Mouse (Mus musculus): ENCODE results near the gene Trpv1. TPM values are rescaled to one million over a fixed set of nuclear protein-coding genes. Genes with fewer than 3 reads are reported as not detected.

Trpv1 gene
- polyA plus RNA-seq, 1 experiment from 2014 or later, result not detected

DNA sequence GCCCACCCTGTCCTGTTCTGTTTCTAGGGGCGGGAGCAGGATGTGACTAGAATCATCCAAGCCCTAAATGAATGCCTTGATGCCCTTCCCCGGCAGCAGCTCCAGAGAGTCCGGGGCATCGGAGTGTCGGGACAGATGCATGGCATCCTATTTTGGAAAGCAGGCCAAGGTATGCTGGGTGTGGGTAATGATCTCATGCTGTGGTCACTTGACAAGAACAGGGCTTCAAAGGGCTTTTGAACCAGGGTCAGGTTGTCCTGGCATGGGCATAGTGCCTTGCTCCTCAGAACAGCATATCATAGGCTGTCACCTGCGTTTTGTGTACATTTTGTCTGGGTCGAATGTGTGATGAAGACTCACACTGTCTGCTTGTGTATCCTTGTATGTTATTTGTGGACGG lies 30.2 kb upstream of the Trpv1 start:
- H3K9ac ChIP-seq, result no peak overlapping the region
- H3K9me3 ChIP-seq, result no peaks in the 10 kb centered on the region
- no peaks in the 10 kb centered on the region for H3K36me3 ChIP-seq
- H3K4me1 ChIP-seq, result no peaks in the 10 kb centered on the region
- no peak for ATAC-seq (ENCODE audit: insufficient read depth, low FRiP score, low read depth)
- no peak overlapping the region for H3K27ac ChIP-seq
- H3K4me3 ChIP-seq (replicated peaks), result no peak overlapping the region
- H3K4me2 ChIP-seq, result no peak overlapping the region
- 88% methylated on average over 8 of the region's 8 CpGs for WGBS
- no peaks in the 10 kb centered on the region for H3K27me3 ChIP-seq (replicated peaks)

DNA sequence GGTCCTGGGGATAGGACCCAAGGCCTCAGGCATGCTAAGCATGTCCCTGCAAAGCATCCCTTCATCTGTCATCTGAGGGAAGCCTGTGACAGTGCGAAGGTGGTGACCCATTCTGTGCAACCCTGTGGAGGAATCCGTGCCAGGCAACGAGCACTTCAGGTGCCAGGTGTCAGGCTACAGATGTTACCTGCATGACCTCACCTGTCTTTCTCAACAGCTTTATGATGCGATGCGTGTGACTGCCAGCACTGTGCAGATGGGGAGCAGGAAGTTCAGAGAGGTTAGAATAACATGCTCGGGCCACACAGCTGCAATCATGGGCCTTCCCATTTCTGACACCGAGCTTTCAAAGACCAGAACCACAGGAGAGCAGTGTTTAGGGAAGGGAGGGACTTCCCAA lies 28.9 kb upstream of the Trpv1 start:
- H3K9me3 ChIP-seq, result no peaks in the 10 kb centered on the region
- H3K36me3 ChIP-seq, result no peaks in the 10 kb centered on the region
- H3K9ac ChIP-seq, result no peak overlapping the region
- no peaks in the 10 kb centered on the region for H3K27me3 ChIP-seq (replicated peaks)
- no peak overlapping the region for H3K4me3 ChIP-seq (replicated peaks)
- no peak overlapping the region for H3K4me2 ChIP-seq
- ATAC-seq (ENCODE audit: insufficient read depth, low FRiP score, low read depth), result no peak
- no peaks in the 10 kb centered on the region for H3K4me1 ChIP-seq
- 70% methylated on average over 7 of the region's 7 CpGs for WGBS
- no peak overlapping the region for H3K27ac ChIP-seq

DNA sequence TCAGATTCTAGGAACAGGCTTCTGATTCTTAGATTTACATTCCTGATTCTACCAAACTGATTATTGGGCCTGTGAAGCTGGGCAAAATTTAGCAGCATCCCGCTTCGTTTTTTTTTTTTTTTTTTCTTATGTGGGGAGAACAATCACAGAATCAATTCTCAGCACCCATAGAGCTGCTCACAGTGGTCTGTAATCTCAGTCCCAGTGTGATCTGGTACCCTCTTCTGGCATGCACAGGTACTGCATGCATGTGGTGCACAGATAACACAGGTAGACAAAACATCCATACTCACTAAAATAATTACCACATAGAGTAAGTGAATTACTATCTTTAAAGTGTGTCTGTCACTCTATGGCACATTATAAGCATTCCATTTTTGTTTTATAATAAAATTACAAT lies 26.5 kb upstream of the Trpv1 start:
- no peak overlapping the region for H3K4me3 ChIP-seq (replicated peaks)
- H3K36me3 ChIP-seq, result no peaks in the 10 kb centered on the region
- H3K4me1 ChIP-seq, result no peaks in the 10 kb centered on the region
- WGBS, result 89% methylated on average over 2 of the region's 2 CpGs
- H3K9me3 ChIP-seq, result no peaks in the 10 kb centered on the region
- H3K9ac ChIP-seq, result no peak overlapping the region
- no peaks in the 10 kb centered on the region for H3K27me3 ChIP-seq (replicated peaks)
- no peak for ATAC-seq (ENCODE audit: insufficient read depth, low FRiP score, low read depth)
- no peak overlapping the region for H3K27ac ChIP-seq
- no peak overlapping the region for H3K4me2 ChIP-seq

DNA sequence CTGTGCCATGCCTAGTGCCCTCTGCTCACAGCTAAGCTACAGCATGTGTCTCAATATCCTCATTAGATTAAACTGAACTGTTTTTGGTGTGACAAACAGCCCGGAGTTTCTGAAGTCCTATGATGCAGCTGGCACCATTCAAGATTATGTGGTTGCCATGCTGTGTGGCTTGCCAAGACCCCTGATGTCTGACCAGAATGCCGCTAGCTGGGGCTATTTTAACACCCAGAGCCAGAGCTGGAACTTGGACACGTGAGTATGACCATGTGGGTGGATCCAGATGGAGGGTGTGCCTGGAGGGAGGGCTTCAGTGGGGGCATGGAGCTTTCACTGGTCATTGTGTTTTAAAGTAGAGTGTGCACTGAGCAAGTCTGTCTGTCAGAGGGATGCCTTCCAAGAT lies 20.1 kb upstream of the Trpv1 start:
- no peak overlapping the region for H3K4me3 ChIP-seq (replicated peaks)
- ATAC-seq (ENCODE audit: insufficient read depth, low FRiP score, low read depth), result no peak
- H3K9me3 ChIP-seq, result no peaks in the 10 kb centered on the region
- H3K4me2 ChIP-seq, result no peak overlapping the region
- 73% methylated on average over 3 of the region's 3 CpGs for WGBS
- H3K27me3 ChIP-seq (replicated peaks), result no peaks in the 10 kb centered on the region
- no peak overlapping the region for H3K9ac ChIP-seq
- H3K36me3 ChIP-seq, result no peaks in the 10 kb centered on the region
- no peak overlapping the region for H3K27ac ChIP-seq
- no peaks in the 10 kb centered on the region for H3K4me1 ChIP-seq

DNA sequence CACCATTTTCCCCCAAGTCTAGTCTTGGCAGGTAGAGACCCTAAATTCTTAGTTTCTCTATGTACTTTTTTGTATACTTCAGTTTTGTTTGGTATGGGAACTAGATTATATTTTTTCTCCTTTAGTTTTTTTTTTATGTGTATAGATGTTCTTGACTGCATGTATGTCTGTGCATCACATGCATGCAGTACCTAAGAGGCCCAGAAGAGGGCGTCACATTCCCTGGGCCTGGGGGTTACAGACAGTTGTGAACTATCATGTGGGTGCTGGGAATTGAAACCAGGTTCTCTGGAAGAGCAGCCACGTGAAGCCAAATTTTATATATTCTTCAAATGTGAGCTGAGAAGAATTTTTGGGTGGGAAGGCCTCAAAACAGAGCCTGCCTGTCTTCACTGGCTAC lies 14.4 kb upstream of the Trpv1 start:
- H3K4me2 ChIP-seq, result no peak overlapping the region
- no peaks in the 10 kb centered on the region for H3K4me1 ChIP-seq
- no peak overlapping the region for H3K27ac ChIP-seq
- H3K9me3 ChIP-seq, result no peaks in the 10 kb centered on the region
- no peaks in the 10 kb centered on the region for H3K36me3 ChIP-seq
- no peaks in the 10 kb centered on the region for H3K27me3 ChIP-seq (replicated peaks)
- 47% methylated on average over 2 of the region's 2 CpGs for WGBS
- no peak overlapping the region for H3K4me3 ChIP-seq (replicated peaks)
- no peak overlapping the region for H3K9ac ChIP-seq
- no peak for ATAC-seq (ENCODE audit: insufficient read depth, low FRiP score, low read depth)

DNA sequence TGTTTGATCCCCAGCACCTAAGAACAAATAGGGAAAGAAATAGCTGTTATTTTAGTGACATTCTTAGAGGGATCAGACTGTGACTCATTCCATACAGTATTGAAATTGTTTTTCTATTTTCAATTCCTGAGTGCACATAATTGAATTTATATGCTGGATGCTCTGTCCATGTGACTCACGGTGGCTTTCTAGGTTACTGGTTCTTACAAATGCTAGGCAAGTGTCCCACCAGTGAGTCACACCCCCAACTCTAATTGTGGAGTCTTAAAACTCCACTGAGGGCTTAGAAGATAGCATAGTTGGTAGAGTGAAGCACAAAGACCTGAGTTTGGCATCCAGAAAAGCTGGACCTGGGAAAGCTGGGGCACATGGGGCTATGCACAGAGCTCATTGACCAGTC lies 13.4 kb upstream of the Trpv1 start:
- H3K4me2 ChIP-seq, result no peak overlapping the region
- no peak for ATAC-seq (ENCODE audit: insufficient read depth, low FRiP score, low read depth)
- no peaks in the 10 kb centered on the region for H3K36me3 ChIP-seq
- H3K4me3 ChIP-seq (replicated peaks), result no peak overlapping the region
- no peaks in the 10 kb centered on the region for H3K4me1 ChIP-seq
- no peak overlapping the region for H3K27ac ChIP-seq
- no peaks in the 10 kb centered on the region for H3K27me3 ChIP-seq (replicated peaks)
- 92% methylated on average over 1 of the region's 1 CpGs for WGBS
- H3K9ac ChIP-seq, result no peak overlapping the region
- no peaks in the 10 kb centered on the region for H3K9me3 ChIP-seq

DNA sequence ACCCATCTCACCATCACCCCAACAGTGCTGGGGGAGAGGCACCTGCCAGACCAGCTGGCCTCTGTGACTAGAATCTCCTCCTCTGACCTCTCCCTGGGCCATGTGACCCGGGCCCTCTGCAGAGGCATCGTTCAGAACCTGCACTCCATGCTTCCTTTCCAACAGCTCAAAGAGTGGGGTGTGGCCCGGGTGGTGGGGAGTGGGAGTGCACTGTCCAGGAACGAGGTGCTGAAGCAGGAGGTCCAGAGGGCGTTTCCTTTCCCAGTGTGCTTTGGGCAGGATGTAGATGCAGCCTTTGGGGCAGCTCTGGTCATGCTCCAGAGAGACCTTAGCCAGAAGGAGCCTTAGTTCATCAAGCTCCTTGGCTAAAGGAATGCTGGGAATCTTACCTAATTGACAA lies 11.2 kb upstream of the Trpv1 start:
- Histone ChIP-seq H3K27ac (no peak overlapping the region), H3K27me3 (replicated peaks) (no peaks in the 10 kb centered on the region), H3K4me2 (no peak overlapping the region), H3K4me3 (replicated peaks) (no peak overlapping the region), H3K4me1 (no peaks in the 10 kb centered on the region), H3K9ac (no peak overlapping the region), H3K9me3 (no peaks in the 10 kb centered on the region), H3K36me3 (no peaks in the 10 kb centered on the region)
- WGBS, result 24% methylated on average over 5 of the region's 5 CpGs
- no peak for ATAC-seq (ENCODE audit: insufficient read depth, low FRiP score, low read depth)

DNA sequence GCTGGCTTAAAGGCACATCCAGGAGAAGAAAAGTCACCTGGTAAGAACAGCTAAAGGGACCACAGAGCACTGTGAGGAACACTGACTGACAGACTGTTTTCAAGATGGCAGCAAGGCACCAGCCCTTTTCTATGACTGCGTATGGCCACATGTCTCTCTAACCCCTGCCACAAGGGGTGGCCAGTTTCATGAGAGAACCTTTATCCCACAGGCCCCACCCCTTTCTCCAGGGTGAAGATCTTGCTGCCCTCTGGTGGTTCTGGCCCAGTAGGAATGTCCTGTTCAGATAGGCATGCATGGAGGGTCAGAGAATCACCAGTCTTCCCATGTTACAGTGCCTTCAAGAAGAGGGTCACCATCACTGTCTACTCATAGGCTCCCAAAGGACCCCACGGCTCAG lies 10.1 kb upstream of the Trpv1 start:
- Histone ChIP-seq H3K27ac (no peak overlapping the region), H3K27me3 (replicated peaks) (no peaks in the 10 kb centered on the region), H3K4me3 (replicated peaks) (no peak overlapping the region), H3K36me3 (no peaks in the 10 kb centered on the region), H3K9ac (no peak overlapping the region), H3K4me2 (no peak overlapping the region), H3K9me3 (no peaks in the 10 kb centered on the region), H3K4me1 (no peaks in the 10 kb centered on the region)
- 72% methylated on average over 2 of the region's 2 CpGs for WGBS
- no peak for ATAC-seq (ENCODE audit: insufficient read depth, low FRiP score, low read depth)

DNA sequence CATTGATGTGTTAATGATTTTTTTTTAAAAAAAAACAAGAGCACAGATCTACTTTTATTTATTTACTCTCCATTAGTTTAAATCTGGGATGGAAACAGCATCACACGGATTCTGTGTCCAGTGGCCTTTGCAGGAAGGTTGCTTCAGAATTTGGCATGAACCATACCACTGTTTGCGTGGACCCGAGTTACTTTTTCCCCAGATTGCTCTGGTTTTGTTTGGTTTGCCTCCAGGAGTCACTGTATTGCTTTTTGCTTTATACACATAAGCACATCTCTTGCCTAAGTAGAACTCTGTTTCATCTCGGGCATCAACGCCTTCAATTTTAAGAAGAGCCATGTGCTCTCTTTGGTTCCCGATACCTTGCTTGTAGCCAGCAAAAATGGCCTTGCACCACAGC lies 8.2 kb upstream of the Trpv1 start:
- H3K36me3 ChIP-seq, result no peaks in the 10 kb centered on the region
- 84% methylated on average over 6 of the region's 6 CpGs for WGBS
- H3K4me1 ChIP-seq, result no peaks in the 10 kb centered on the region
- no peak overlapping the region for H3K4me3 ChIP-seq (replicated peaks)
- no peak overlapping the region for H3K9ac ChIP-seq
- no peaks in the 10 kb centered on the region for H3K9me3 ChIP-seq
- H3K4me2 ChIP-seq, result no peak overlapping the region
- no peaks in the 10 kb centered on the region for H3K27me3 ChIP-seq (replicated peaks)
- no peak overlapping the region for H3K27ac ChIP-seq
- ATAC-seq (ENCODE audit: insufficient read depth, low FRiP score, low read depth), result no peak

DNA sequence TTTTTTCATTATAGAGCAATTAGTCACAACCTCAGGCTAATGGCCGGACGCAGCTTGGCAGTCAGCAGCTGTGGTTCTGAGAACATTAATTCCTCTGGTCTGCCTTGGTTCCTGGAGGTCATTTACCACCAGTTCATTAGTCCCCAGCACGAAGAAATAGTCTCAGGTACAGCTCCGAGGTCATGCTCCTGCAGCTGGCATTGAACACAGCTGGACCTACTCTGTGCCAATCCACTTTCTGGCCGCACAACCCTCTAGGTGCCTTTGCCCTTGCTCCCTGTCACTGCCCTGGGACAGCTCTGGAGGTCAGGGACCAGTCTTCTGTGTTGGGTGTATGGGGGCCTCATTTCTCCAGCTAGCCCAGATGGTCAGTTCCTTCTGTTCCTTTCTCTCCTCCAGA lies 5.2 kb upstream of the Trpv1 start:
- 79% methylated on average over 5 of the region's 5 CpGs for WGBS
- H3K9ac ChIP-seq, result no peak overlapping the region
- ATAC-seq (ENCODE audit: insufficient read depth, low FRiP score, low read depth), result no peak
- no peak overlapping the region for H3K27ac ChIP-seq
- no peak overlapping the region for H3K4me2 ChIP-seq
- H3K9me3 ChIP-seq, result no peaks in the 10 kb centered on the region
- no peaks in the 10 kb centered on the region for H3K36me3 ChIP-seq
- H3K27me3 ChIP-seq (replicated peaks), result no peaks in the 10 kb centered on the region
- no peaks in the 10 kb centered on the region for H3K4me1 ChIP-seq
- no peak overlapping the region for H3K4me3 ChIP-seq (replicated peaks)

DNA sequence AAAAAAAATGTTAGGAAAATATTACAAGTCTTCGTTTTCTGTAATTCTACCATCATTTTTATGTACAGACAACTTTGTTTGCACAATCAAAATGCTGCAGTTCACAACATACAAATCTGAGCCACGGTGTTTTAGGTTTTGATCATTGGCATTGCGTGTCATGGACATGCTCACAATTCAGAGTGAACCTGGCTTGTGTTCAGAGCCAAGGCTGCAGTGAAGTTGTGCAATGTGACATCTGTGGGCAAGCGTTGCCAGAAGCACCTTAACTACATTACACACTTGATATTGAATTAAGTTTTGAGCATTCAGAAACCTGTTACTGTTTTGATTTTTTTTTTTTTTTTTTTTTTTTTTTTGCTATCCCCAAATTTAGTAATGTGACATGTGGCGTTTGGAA lies 4.0 kb upstream of the Trpv1 start:
- H3K36me3 ChIP-seq, result no peaks in the 10 kb centered on the region

DNA sequence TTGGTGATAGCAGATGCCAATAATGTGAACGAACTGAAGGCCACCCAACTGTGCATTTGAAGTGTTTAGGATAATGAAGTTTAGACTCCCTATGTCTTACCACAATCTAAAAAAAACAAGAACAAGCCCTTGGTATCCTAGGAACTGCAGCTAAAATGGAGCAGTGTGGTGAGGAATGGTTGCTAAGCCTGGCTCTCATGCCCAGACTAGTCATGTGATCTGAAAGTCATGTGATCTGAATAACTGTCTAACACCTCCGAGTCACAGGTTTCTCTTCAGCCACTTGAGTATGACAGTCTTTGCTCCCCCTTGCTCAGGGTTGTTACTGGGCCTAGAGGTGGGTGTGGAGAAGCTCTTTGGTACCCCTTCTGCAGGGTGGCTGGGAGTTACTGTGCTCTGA lies 1.6 kb upstream of the Trpv1 start:
- Histone ChIP-seq H3K27ac (no peak overlapping the region), H3K9me3 (no peaks in the 10 kb centered on the region), H3K4me2 (no peak overlapping the region), H3K36me3 (no peaks in the 10 kb centered on the region), H3K4me1 (peaks cover 10% of the 10 kb centered on the region), H3K4me3 (replicated peaks) (no peak overlapping the region), H3K27me3 (replicated peaks) (no peaks in the 10 kb centered on the region), H3K9ac (no peak overlapping the region)
- 55% methylated on average over 2 of the region's 2 CpGs for WGBS
- ATAC-seq (ENCODE audit: insufficient read depth, low FRiP score, low read depth), result no peak

More for the DNA sequence above, 4.0 kb upstream of the Trpv1 start:
- ATAC-seq (ENCODE audit: insufficient read depth, low FRiP score, low read depth), result no peak
- Histone ChIP-seq H3K9me3 (no peaks in the 10 kb centered on the region), H3K4me3 (replicated peaks) (no peak overlapping the region), H3K27me3 (replicated peaks) (no peaks in the 10 kb centered on the region), H3K9ac (no peak overlapping the region), H3K4me2 (no peak overlapping the region), H3K27ac (no peak overlapping the region), H3K4me1 (no peaks in the 10 kb centered on the region)
- 82% methylated on average over 5 of the region's 5 CpGs for WGBS

DNA sequence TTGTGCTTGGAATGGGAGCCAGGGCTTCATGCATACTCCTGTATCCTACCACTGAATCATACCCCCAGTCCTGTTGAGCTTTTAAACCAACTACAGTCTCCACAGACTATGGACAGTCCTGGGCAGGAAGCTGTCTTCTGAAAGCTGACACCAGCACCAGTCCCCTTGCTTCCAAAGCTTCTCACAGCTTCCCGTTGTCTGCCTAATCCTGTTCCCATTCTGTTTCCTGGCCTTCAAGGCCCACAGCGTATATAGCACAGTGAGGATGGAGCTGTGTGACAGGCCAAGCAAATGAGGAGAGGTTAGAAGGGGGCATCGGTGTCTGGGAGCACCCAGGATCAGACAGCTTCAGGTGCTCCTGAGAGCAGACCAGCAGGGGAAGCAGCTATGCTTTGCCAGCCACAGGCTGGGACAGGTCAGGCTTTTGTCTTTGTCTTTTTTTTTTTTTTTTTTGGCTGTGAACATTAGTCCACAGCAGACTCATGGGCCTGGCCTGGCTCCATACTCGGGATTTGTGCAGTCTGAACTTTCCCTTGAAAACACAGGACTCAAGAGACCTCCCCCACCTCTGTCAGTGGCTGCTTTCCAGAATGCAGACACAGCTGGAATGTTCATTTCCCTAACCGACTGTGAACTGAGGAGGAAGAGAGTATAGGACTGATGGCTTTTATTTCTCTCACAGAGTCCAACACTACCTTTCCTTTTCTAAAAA lies 2.1 kb downstream of the Trpv1 start:
- Histone ChIP-seq H3K4me3 (replicated peaks) (no peak overlapping the region), H3K36me3 (no peaks in the 10 kb centered on the region), H3K4me2 (no peak overlapping the region), H3K9ac (no peak overlapping the region), H3K27me3 (replicated peaks) (no peaks in the 10 kb centered on the region), H3K4me1 (peaks cover 10% of the 10 kb centered on the region), H3K27ac (peak overlapping the region; percentile 84), H3K9me3 (no peaks in the 10 kb centered on the region)
- peak; percentile 70; the same call in 1 of the 2 replicates for ATAC-seq (ENCODE audit: insufficient read depth, low FRiP score, low read depth)
- WGBS, result 16% methylated on average over 5 of the region's 5 CpGs

All from stomach, embryonic 15.5 days (tissue).